Comparison of ENCODE assay signal across 8 mouse cellular contexts in the genomic region with DNA sequence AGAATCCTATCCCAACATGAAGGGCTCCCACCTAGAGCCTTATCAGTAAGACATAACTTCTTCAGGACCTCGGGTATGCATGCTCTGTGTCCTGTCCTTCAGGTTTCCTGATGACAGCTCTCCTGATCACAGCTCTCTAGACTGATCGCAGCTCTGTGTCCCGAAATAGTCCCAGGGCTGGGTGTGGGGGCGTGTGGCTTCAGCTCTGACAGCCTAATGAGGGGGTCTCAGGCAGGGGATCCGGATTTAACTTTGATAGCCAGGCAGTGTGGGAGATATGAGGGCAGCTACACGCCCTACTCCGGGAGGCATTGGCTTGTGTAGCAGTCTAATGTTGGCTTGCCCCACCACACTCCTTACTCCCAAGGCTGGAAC. TPM values are rescaled to one million over a fixed set of nuclear protein-coding genes. Genes with fewer than 3 reads are reported as not detected.
DNase-seq lines count a peak whose midpoint lies in the region; ATAC-seq and TF ChIP-seq lines count a peak whose summit lies in the region.

No protein-coding gene starts in this region.

- no peaks in the 10 kb centered on the region for H3K27me3 ChIP-seq in testis, adult 2 months (ENCODE audit: control insufficient read depth, insufficient read depth, low read length)
- H3K27me3 ChIP-seq in liver, embryonic 15.5 days = peaks cover 41% of the 10 kb centered on the region
- H3K27me3 ChIP-seq in stomach, postnatal 0 days (ENCODE audit: control insufficient read depth, insufficient read depth, low read length) = no peaks in the 10 kb centered on the region

- H3K36me3 ChIP-seq in testis, adult 2 months (ENCODE audit: control insufficient read depth, insufficient read depth, low read length) = no peaks in the 10 kb centered on the region
- H3K36me3 ChIP-seq in liver, embryonic 15.5 days (replicated peaks) = no peaks in the 10 kb centered on the region
- H3K36me3 ChIP-seq in stomach, postnatal 0 days (ENCODE audit: control insufficient read depth, insufficient read depth, low read length) = no peaks in the 10 kb centered on the region

- H3K9me3 ChIP-seq in liver, embryonic 15.5 days (replicated peaks) = no peaks in the 10 kb centered on the region
- H3K9me3 ChIP-seq in stomach, postnatal 0 days (ENCODE audit: control insufficient read depth, low read length) = no peaks in the 10 kb centered on the region

- peak; percentile 52 to 86 for DNase-seq in adrenal gland, adult (ENCODE audit: inconsistent age in 2 of 2, low spot score in 1 of 2)
- DNase-seq in adrenal gland, postnatal 25 days = no peak
- no peak for DNase-seq in testis, postnatal 10 days (ENCODE audit: low spot score)
- DNase-seq in stomach, postnatal 0 days (ENCODE audit: low spot score) = no peak
- DNase-seq in thymus, postnatal 25 days = no peak

- TF ChIP-seq CTCF in testis, adult 2 months (IDR thresholded peaks at IDR 0.05; ENCODE audit: control insufficient read depth, insufficient read depth, insufficient replicate concordance, low read depth, low read length) = no peak
- TF ChIP-seq CTCF in stomach, postnatal 0 days (IDR thresholded peaks at IDR 0.05; ENCODE audit: low read depth) = no peak

- peak overlapping the region; percentile 84 for H3K4me2 ChIP-seq in liver, embryonic 15.5 days
- H3K4me2 ChIP-seq in stomach, postnatal 0 days (replicated peaks; ENCODE audit: low read depth) = peak overlapping the region; percentile 82

- peaks cover 12% of the 10 kb centered on the region for H3K4me1 ChIP-seq in testis, adult 2 months (ENCODE audit: control insufficient read depth, insufficient read depth, low read length)
- H3K4me1 ChIP-seq in liver, embryonic 15.5 days (replicated peaks) = peaks cover 22% of the 10 kb centered on the region
- no peaks in the 10 kb centered on the region for H3K4me1 ChIP-seq in stomach, postnatal 0 days (replicated peaks; ENCODE audit: control insufficient read depth, insufficient read depth)

- no peak for TF ChIP-seq POLR2A in testis, adult 2 months (IDR thresholded peaks at IDR 0.05; ENCODE audit: control insufficient read depth, low read depth, low read length)

- 7% methylated on average over 7 of the region's 7 CpGs for WGBS in liver, embryonic 15.5 days (ENCODE audit: insufficient replicate concordance)
- 21% methylated on average over 7 of the region's 7 CpGs for WGBS in stomach, postnatal 0 days

- H3K27ac ChIP-seq in testis, adult 2 months (ENCODE audit: control insufficient read depth, insufficient read depth, low read depth, low read length) = peak overlapping the region; percentile 44
- H3K27ac ChIP-seq in liver, embryonic 15.5 days (replicated peaks) = no peak overlapping the region
- H3K27ac ChIP-seq in stomach, postnatal 0 days (replicated peaks) = peak overlapping the region; percentile 56; the same call in 1 of the 2 replicates

- ATAC-seq in liver, embryonic 15.5 days (ENCODE audit: insufficient read depth) = no peak
- ATAC-seq in stomach, postnatal 0 days (ENCODE audit: low FRiP score, low TSS enrichment) = no peak
- no peak for ATAC-seq in monocyte, adult 5-6 weeks (replicated peaks; ENCODE audit: insufficient number of reproducible peaks, low FRiP score, low TSS enrichment, poor library complexity, severe bottlenecking)

- no peak for TF ChIP-seq EP300 in stomach, postnatal 0 days (optimal IDR thresholded peaks at IDR 0.05)

- peak overlapping the region; percentile 23; the same call in 1 of the 2 replicates for H3K9ac ChIP-seq in liver, embryonic 15.5 days
- H3K9ac ChIP-seq in stomach, postnatal 0 days (ENCODE audit: low read length) = no peak overlapping the region

- peak overlapping the region; percentile 87 for H3K4me3 ChIP-seq in testis, adult 2 months (ENCODE audit: control insufficient read depth, low read depth, low read length)
- H3K4me3 ChIP-seq in liver, embryonic 15.5 days (replicated peaks) = peak overlapping the region; percentile 57
- H3K4me3 ChIP-seq in stomach, postnatal 0 days (ENCODE audit: low read depth, low read length) = peak overlapping the region; percentile 52

RNA-seq across cellular contexts. Expression of a gene that starts 0.8 kb away (rescaled TPM):
- 82.9 and 109 TPM in 2 replicates for total RNA-seq in adrenal gland, postnatal 25 days (2021)
- 146 and 156 TPM in 2 replicates for polyA plus RNA-seq in testis, adult 2 months (2012; rRNA removed)
- polyA plus RNA-seq in liver, embryonic 15.5 days (2015; fragmentation: Nextera tagmentation; extraction: Ambion mirVana) = 10.4 and 12.8 TPM in 2 replicates
- polyA plus RNA-seq in stomach, postnatal 0 days (2015; fragmentation: Nextera tagmentation; extraction: Ambion mirVana) = 17.1 and 20.3 TPM in 2 replicates
- total RNA-seq in monocyte, adult 5-6 weeks (2017) = 8.6 to 12.3 TPM (median 10.3 TPM) in 3 replicates

RNA-seq across cellular contexts. Expression of a gene that starts 13.2 kb away (rescaled TPM):
- total RNA-seq in adrenal gland, postnatal 25 days (2021) = 1,302 and 1,448 TPM in 2 replicates
- 716 and 819 TPM in 2 replicates for polyA plus RNA-seq in testis, adult 2 months (2012; rRNA removed)
- polyA plus RNA-seq in liver, embryonic 15.5 days (2015; fragmentation: Nextera tagmentation; extraction: Ambion mirVana) = 356 and 444 TPM in 2 replicates
- polyA plus RNA-seq in stomach, postnatal 0 days (2015; fragmentation: Nextera tagmentation; extraction: Ambion mirVana) = 1,008 and 1,055 TPM in 2 replicates
- total RNA-seq in monocyte, adult 5-6 weeks (2017) = 887 to 1,482 TPM (median 1,008 TPM) in 3 replicates

RNA-seq across cellular contexts. Expression of a gene that starts 13.2 kb away (rescaled TPM):
- total RNA-seq in adrenal gland, postnatal 25 days (2021) = 475 and 496 TPM in 2 replicates
- 601 and 663 TPM in 2 replicates for polyA plus RNA-seq in testis, adult 2 months (2012; rRNA removed)
- polyA plus RNA-seq in liver, embryonic 15.5 days (2015; fragmentation: Nextera tagmentation; extraction: Ambion mirVana) = 240 and 251 TPM in 2 replicates
- polyA plus RNA-seq in stomach, postnatal 0 days (2015; fragmentation: Nextera tagmentation; extraction: Ambion mirVana) = 497 TPM in 2 replicates
- 107 to 131 TPM (median 117 TPM) in 3 replicates for total RNA-seq in monocyte, adult 5-6 weeks (2017)

RNA-seq across cellular contexts. Expression of a gene that starts 29.5 kb away (rescaled TPM):
- 50.0 and 57.7 TPM in 2 replicates for total RNA-seq in adrenal gland, postnatal 25 days (2021)
- polyA plus RNA-seq in testis, adult 2 months (2012; rRNA removed) = 3.3 and 4.3 TPM in 2 replicates
- polyA plus RNA-seq in liver, embryonic 15.5 days (2015; fragmentation: Nextera tagmentation; extraction: Ambion mirVana) = 23.0 and 27.6 TPM in 2 replicates
- 31.3 and 42.4 TPM in 2 replicates for polyA plus RNA-seq in stomach, postnatal 0 days (2015; fragmentation: Nextera tagmentation; extraction: Ambion mirVana)
- 0.29 to 1.2 TPM in 2 of 3 replicates, not detected in the other for total RNA-seq in monocyte, adult 5-6 weeks (2017)

RNA-seq across cellular contexts. Expression of a gene that starts 31.8 kb away (rescaled TPM):
- 27.0 and 40.5 TPM in 2 replicates for total RNA-seq in adrenal gland, postnatal 25 days (2021)
- polyA plus RNA-seq in testis, adult 2 months (2012; rRNA removed) = 264 and 291 TPM in 2 replicates
- 14.4 and 14.7 TPM in 2 replicates for polyA plus RNA-seq in liver, embryonic 15.5 days (2015; fragmentation: Nextera tagmentation; extraction: Ambion mirVana)
- 32.7 and 38.2 TPM in 2 replicates for polyA plus RNA-seq in stomach, postnatal 0 days (2015; fragmentation: Nextera tagmentation; extraction: Ambion mirVana)
- total RNA-seq in monocyte, adult 5-6 weeks (2017) = 1.1 to 1.5 TPM in 2 of 3 replicates, not detected in the other

Comparison
In these comparisons a context has a peak if more than half of its experiments do, and no peak if none do; other contexts are left out.
1. DNase-seq: peak in adrenal gland, adult (2 of 2); none in adrenal gland, postnatal 25 days (single experiment), testis, postnatal 10 days (single experiment), stomach, postnatal 0 days (single experiment) and thymus, postnatal 25 days (single experiment).
2. Peak in every context shown above with its lines, with median percentiles within 50 percentile points of each other: H3K4me3 ChIP-seq.